Mouse (Mus musculus) hematopoietic stem cell, adult 5-6 weeks (primary cell): ENCODE measurements around the gene Prune2. TPM values are rescaled to one million over a fixed set of nuclear protein-coding genes. Genes with fewer than 3 reads are reported as not detected.
A peak's percentile ranks its signal among the peaks of the same experiment; 100 is the strongest.

Experiments used
- ATAC-seq, 2 experiments: fragments of 125-278 bp in 1 of 2; replicated peaks in 1 of 2; 2 replicates each; pipeline ENCODE4 v1.8.0; 2016 to 2017; ENCODE audit warnings: inconsistent platforms in 2 of 2, mild to moderate bottlenecking in 2 of 2, moderate number of reproducible peaks in 2 of 2, low read depth in 1 of 2, moderate TSS enrichment in 1 of 2; ENCODE audit not compliant: low FRiP score in 2 of 2, poor library complexity in 2 of 2, severe bottlenecking in 2 of 2, insufficient read depth in 1 of 2, low TSS enrichment in 1 of 2
- total RNA-seq: library from RNA; stranded (forward); fragments of 172-1452, 232-1000 nt; gene quantifications from 2 replicates; pipeline ENCODE4 v1.2.3, GENCODE M21; 2017

Prune2 gene
- total RNA-seq, 1 experiment from 2014 or later = 7.0 TPM

GRCm38 (mm10) chr19:17263679-17264370 lies 307.9 kb downstream of the Prune2 start:
- peak; percentile 12 to 39; a peak in 1 of 4 replicates for ATAC-seq

GRCm38 (mm10) chr19:17264481-17265196 lies 308.7 kb downstream of the Prune2 start:
- no peak for ATAC-seq

GRCm38 (mm10) chr19:17268669-17269068 lies 312.8 kb downstream of the Prune2 start:
- ATAC-seq = no peak

GRCm38 (mm10) chr19:17271179-17271622 lies 315.3 kb downstream of the Prune2 start:
- ATAC-seq = no peak

- ATAC-seq = no peak
Measured at GRCm38 (mm10) chr19:17272988-17273387, 317.1 kb downstream of the Prune2 start.

Other genes starting within 250 kb of the Prune2 start
- gene Vps13a, start 175.2 kb upstream of the Prune2 start, total RNA-seq = 115 and 123 TPM in 2 replicates
- not detected in 2 replicates for gene Foxb2, start 82.3 kb upstream of the Prune2 start, total RNA-seq